8 mouse cellular contexts compared by ENCODE assay signal in the genomic region with DNA sequence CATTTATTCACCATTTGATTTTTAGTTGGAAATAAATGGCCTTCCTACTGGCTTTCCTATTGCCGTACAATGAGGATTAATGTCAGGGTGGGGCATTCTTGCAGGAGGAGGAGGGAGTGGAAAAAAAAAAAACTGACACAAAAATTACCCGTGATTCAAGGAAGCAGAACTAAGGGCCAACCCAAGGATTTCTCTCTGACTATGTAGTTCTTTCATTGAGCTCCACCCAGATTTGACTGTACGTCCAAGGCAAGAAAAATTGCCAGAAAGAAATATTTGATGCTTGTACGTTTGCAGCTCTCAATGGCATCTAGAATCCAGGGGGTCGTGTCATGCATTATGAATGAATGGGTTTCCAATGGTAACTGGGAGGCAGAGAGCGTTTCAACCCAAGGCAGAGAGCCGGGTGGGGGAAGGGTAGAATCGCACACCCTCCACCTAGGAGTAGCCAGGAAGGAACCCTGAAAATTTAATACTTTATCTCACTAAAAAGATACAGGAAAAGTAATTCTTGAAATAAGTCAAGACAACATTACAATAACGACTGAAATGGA. TPM values are rescaled to one million over a fixed set of nuclear protein-coding genes. Genes with fewer than 3 reads are reported as not detected.
DNase-seq lines count a peak whose midpoint lies in the region; ATAC-seq lines count a peak whose summit lies in the region.

No protein-coding gene starts in this region.

- H3K27ac ChIP-seq in intestine, embryonic 15.5 days: no peak overlapping the region
- peak overlapping the region; percentile 95 for H3K27ac ChIP-seq in neural tube, embryonic 15.5 days (replicated peaks)

- peaks cover 15% of the 10 kb centered on the region for H3K4me1 ChIP-seq in intestine, embryonic 15.5 days (replicated peaks)
- H3K4me1 ChIP-seq in neural tube, embryonic 15.5 days: peaks cover 51% of the 10 kb centered on the region

- 12% methylated on average over 9 of the region's 9 CpGs for WGBS in intestine, embryonic 15.5 days
- WGBS in neural tube, embryonic 15.5 days: 1% methylated on average over 9 of the region's 9 CpGs

- H3K9ac ChIP-seq in intestine, embryonic 15.5 days: no peak overlapping the region
- H3K9ac ChIP-seq in neural tube, embryonic 15.5 days (replicated peaks): peak overlapping the region; percentile 78

- ATAC-seq in intestine, embryonic 15.5 days: no peak
- no peak for ATAC-seq in neural tube, embryonic 15.5 days (ENCODE audit: low FRiP score)
- ATAC-seq in megakaryocyte-erythroid progenitor cell, adult 5-6 weeks (replicated peaks; ENCODE audit: low FRiP score, low TSS enrichment, poor library complexity, severe bottlenecking): no peak
- ATAC-seq in frontal cortex, adult (ENCODE audit: low TSS enrichment): no peak
- ATAC-seq in erythroid progenitor cell, adult 5-6 weeks (replicated peaks; ENCODE audit: low FRiP score, poor library complexity, severe bottlenecking): no peak

- peak overlapping the region; percentile 77 for H3K4me2 ChIP-seq in intestine, embryonic 15.5 days (replicated peaks)
- H3K4me2 ChIP-seq in neural tube, embryonic 15.5 days: peak overlapping the region; percentile 70

- peak; percentile 48 for DNase-seq in left cerebral cortex, postnatal 4 days
- no peak for DNase-seq in left cerebral cortex, adult 9 months (ENCODE audit: low spot score in 2 of 2)
- DNase-seq in embryo, embryonic 9.5 days (ENCODE audit: extremely low spot score): peak; percentile 47

- no peaks in the 10 kb centered on the region for H3K36me3 ChIP-seq in intestine, embryonic 15.5 days
- H3K36me3 ChIP-seq in neural tube, embryonic 15.5 days: no peaks in the 10 kb centered on the region

- intact Hi-C loops in left cerebral cortex, postnatal 4 days (cut with DNase I): loop anchor here (5.0 kb wide), 2 partner anchors 38 to 83 kb away; no protein-coding TSS in a partner anchor

- peak overlapping the region; percentile 42; the same call in 1 of the 2 replicates for H3K4me3 ChIP-seq in intestine, embryonic 15.5 days (replicated peaks)
- H3K4me3 ChIP-seq in neural tube, embryonic 15.5 days (replicated peaks): peak overlapping the region; percentile 67

- H3K9me3 ChIP-seq in intestine, embryonic 15.5 days: no peaks in the 10 kb centered on the region
- H3K9me3 ChIP-seq in neural tube, embryonic 15.5 days (replicated peaks): no peaks in the 10 kb centered on the region

- H3K27me3 ChIP-seq in intestine, embryonic 15.5 days (replicated peaks): no peaks in the 10 kb centered on the region
- no peaks in the 10 kb centered on the region for H3K27me3 ChIP-seq in neural tube, embryonic 15.5 days (replicated peaks)

RNA-seq across cellular contexts. Expression of a gene that starts 45.9 kb away (rescaled TPM):
- not detected for total RNA-seq in left cerebral cortex, postnatal 4 days (2021)
- 1.2 TPM in 2 replicates for polyA plus RNA-seq in intestine, embryonic 15.5 days (2015; fragmentation: Nextera tagmentation; extraction: Ambion mirVana)
- polyA plus RNA-seq in neural tube, embryonic 15.5 days (2015; fragmentation: Nextera tagmentation; extraction: Ambion mirVana): 1.9 and 2.4 TPM in 2 replicates
- total RNA-seq in megakaryocyte-erythroid progenitor cell, adult 5-6 weeks (2014; fragmentation: Nextera tagmentation): not detected in 2 replicates
- 0.47 and 1.1 TPM in 2 replicates for total RNA-seq in megakaryocyte-erythroid progenitor cell, adult 5-6 weeks (2017)
- not detected in 2 replicates for total RNA-seq in erythroid progenitor cell, adult 5-6 weeks (2015; ENCODE audit: low replicate concordance)
- total RNA-seq in erythroid progenitor cell, adult 5-6 weeks (2017; ENCODE audit: low replicate concordance): 3.9 TPM in 1 of 2 replicates, not detected in the other

Comparison
In these comparisons a context has a peak if more than half of its experiments do, and no peak if none do; other contexts are left out.
1. DNase-seq: peak in left cerebral cortex, postnatal 4 days (single experiment) and embryo, embryonic 9.5 days (single experiment); none in left cerebral cortex, adult 9 months (0 of 2).